Mouse (Mus musculus): Measurements from ENCODE around the gene Pfdn6.
"Not testable (repeated sequence)": the region's sequence is repeated elsewhere in the genome, so short reads cannot be mapped to it uniquely, and the experiment has no call there.

Gene Pfdn6

GRCm38 (mm10) chr17:33913905-33914304, 26.2 kb downstream of the Pfdn6 start:
- no peak for DNase-seq

GRCm38 (mm10) chr17:33913264-33913663, 26.9 kb downstream of the Pfdn6 start:
- no peak for DNase-seq

- no peak for DNase-seq
Observed at GRCm38 (mm10) chr17:33911813-33912414, 28.2 kb downstream of the Pfdn6 start.

GRCm38 (mm10) chr17:33911052-33911812, 28.9 kb downstream of the Pfdn6 start:
- no peak for DNase-seq

DNA sequence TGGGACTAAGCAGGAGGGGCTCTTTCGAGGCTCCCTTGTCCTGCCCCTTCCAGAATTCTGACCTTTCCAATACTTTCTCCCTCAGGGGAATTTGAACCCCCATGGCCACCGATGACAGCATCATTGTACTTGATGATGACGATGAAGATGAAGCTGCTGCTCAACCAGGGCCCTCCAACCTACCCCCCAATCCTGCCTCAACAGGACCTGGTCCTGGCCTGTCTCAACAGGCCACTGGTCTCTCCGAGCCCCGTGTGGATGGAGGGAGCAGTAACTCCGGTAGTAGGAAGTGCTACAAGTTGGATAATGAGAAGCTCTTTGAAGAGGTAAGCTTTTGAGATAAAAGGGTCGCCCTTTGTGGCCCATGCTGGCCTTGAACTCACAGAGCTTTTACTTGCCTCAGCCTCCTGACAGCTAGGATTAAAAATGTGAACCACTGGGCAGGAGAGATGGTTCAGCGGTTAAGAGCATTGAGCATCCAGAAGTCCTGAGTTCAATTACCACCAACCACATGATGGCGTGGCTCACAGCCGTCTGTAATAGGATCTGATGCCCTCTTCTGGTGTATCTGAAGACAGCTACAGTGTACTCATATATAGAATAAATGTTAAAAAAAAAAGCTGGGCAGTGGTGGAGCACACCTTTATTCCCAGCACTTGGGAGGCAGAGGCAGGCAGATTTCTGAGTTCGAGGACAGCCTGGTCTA, 29.6 kb downstream of the Pfdn6 start:
- peak; percentile 42 to 53 for DNase-seq

DNA sequence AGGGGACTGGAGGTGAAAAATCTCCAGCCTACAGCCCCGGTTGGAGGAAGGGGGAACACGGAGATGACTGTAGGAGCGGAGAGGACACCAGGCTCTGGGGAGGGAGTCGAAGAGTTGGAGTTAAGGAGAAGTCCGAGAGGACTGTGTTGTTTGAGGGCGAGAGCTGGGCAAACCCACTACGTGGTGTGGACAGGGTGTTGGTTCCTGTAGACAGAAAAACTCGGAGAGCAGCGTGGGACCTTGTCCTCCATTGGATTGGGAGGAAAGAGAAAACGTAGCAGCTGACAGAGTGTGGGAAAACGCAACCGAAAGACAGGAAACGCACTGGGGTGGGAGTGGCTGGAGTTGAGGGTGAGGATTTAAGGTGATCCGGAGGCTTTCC, 30.3 kb downstream of the Pfdn6 start:
- DNase-seq, result no peak

- DNase-seq, result peak; percentile 98 to 99
Observed at GRCm38 (mm10) chr17:33909077-33909868, 30.9 kb downstream of the Pfdn6 start, which contains the start of gene Daxx. Daxx (plus strand) TSS chr17:33909414.

DNA sequence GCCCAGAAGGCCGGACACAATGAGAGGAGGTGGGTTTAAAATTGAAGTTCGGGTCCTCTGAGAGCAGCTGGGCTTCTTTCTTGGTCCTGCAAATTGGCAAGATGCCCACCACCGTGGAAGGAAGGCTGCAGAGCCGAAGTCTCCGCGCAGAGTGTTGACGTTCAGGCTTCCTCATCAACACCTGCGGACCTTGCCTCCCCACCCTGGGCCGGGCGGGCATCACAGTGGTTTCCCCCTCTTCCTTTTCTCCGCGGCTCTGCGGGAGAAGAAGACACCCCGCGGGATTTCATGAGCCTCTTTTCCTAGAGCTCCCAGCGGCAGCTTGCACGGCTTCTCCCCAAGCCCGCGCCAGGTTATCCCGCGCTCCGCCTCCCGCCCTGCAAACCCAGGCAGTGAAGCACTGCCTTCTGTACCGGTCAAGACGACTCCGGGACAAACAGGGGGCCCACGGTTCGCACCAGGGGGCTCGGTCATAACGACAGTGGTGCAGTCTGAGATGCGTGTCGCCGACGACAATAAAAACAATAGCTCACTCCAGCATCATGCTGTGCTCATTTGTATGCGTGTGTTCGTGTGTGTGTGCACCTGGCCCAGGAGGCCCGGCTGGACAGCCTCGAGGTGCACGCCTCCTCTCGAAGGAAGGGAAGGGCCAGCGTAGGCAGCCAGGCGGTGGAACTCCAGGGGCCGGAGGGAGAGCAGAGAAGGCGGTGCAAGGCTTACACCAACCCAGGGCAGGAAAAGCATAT, 31.6 kb downstream of the Pfdn6 start:
- DNase-seq, result peak; percentile 45 to 52

- DNase-seq, result not testable (repeated sequence)
Observed at GRCm38 (mm10) chr17:33904835-33905234, 35.3 kb downstream of the Pfdn6 start, which contains the start of gene Platr17. Platr17 (plus strand) TSS chr17:33905135.

- not testable (repeated sequence) for DNase-seq
Observed at GRCm38 (mm10) chr17:33903911-33904651, 36.1 kb downstream of the Pfdn6 start.

DNA sequence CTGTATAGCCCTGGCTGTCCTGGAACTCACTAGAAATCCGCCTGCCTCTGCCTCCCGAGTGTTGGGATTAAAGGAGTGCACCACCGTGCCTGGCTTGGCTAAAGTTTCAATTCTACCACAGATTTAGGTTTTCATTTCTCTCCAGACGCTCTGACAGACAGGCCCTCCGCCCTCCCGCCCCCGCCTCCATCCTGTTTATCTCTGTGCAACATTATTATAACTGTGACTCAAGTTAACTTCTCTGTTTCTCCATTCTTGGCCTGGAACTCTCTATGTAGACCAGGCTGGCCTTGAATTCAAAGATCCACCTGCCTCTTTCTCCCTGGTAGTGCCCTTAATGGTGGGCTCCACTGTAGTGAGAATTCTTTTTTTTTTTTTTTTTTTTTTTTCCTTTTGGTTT, 37.7 kb downstream of the Pfdn6 start:
- DNase-seq, result no peak

DNA sequence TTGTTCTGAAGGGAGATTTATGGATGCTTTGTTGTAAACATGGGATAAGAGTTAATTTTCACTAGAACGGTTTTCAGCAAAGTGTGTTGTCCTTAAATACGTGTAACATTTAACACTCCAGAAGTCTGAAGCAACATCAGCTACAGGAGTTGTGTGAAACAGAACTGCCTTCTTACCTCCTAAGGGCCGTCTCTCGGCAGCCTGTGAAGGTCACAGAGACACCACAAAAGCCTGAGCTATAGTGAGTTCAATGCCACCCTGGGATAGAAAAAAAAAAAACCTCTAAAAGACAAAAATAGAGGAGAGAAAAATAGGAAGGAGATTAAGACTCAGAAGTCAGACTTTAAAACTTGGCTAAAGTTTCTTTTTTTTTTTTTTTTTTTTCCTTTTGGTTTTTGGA, 38.1 kb downstream of the Pfdn6 start:
- no peak for DNase-seq

GRCm38 (mm10) chr17:33901653-33902052, 38.5 kb downstream of the Pfdn6 start:
- no peak for DNase-seq

- DNase-seq, result no peak
Observed at GRCm38 (mm10) chr17:33900989-33901314, 39.2 kb downstream of the Pfdn6 start.

DNA sequence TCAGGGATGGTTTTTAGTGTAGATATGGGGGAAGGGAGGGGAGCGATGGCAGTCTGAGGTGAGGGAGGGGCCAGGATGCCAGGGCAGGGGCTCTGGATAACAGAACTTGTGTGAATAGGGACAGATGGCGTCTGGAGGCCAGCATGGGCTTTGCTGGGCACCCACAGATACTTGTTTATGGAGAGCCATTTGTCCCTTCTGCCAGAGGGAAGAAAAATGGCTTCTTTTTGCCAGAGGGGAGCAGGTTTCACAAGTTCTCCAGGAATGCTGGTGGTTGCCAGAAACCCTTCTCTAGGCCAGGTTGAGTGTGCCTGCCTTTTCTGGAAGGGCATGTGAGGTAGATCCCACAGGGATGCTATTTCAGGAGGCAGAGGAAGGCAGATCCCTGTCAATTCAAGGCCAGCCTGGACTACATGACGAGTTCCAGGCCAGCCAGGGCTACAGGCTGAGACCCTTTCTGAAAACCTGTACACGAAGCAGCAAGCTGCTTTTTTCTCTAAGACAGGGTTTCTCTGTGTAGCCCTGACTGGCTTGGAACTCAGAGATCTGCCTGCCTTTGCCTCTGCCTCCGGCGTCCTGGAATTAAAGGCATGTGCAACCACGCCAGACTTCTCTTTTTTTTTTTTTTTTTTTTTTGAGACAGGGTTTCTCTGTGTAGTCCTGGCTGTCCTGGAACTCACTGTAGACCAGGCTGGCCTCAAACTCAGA, 39.7 kb downstream of the Pfdn6 start:
- no peak for DNase-seq

DNA sequence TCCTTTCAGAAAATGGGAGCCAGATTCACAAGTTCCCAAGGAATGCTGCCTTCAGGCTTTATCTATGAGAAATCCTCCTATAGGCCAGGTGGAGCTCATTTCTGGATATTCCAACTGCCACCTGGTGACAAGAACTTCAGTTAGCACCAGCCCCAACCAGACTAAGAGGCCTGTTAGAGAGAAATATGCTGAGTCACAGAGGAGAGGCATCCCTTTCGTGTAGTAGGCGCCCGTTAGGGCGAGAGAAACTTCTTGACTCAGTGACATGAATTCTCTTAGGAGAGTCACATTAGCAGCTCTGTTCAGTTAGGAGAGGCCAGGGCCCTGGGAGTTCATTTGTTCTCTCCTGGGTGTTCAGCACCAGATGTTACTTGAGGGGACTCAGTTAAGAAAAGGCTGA, 40.5 kb downstream of the Pfdn6 start:
- DNase-seq, result no peak

DNA sequence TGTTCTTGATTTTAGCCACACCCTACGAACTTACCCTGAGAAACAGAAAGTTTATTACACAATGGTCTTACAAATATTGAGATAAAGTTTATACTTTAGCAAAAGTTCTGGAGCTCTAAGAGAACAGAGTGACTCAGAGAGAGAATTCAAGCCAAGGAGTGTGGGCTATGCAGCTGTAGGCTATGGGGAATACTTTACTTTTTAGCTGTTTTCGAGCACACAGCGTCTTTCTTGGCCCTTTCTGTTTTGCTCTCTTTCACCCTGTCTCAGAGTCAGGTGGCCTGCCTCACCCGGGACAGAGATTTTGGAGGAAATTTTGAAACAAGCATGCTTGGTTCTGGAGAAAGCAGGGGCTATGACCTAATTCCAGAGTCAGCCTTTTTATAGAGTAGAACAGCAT, 42.0 kb downstream of the Pfdn6 start:
- DNase-seq, result not testable (repeated sequence)

DNA sequence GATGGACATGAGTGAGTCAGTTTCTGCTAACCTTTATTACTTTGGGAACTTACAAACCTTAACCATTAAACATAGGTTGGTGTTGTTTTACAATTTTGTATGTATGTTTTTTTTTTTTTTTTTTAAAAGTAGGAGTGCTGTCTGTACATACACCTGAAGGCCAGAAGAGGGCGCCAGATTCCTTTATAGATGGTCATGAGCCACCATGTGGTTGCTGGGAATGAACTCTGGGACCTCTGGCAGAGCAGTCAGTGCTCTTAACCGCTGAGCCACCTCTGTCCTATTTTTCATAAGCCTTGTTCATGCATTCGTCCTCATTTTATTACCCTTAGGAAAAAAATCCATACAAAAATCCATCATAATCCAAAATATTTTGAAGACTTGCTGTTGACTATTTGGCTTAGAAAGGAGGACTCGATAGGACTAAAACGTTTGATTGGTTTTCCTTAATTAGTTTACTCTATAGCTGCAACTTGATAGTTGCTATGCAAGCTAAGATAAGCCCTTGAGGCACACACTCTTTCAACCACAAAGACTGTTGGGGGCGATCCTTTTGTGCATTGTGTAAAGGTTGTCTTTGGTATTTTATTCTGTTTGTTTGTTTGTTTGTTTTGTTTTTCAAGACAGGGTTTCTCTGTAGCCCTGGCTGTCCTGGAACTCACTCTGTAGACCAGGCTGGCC, 42.9 kb downstream of the Pfdn6 start:
- peak; percentile 65 to 66 for DNase-seq

DNA sequence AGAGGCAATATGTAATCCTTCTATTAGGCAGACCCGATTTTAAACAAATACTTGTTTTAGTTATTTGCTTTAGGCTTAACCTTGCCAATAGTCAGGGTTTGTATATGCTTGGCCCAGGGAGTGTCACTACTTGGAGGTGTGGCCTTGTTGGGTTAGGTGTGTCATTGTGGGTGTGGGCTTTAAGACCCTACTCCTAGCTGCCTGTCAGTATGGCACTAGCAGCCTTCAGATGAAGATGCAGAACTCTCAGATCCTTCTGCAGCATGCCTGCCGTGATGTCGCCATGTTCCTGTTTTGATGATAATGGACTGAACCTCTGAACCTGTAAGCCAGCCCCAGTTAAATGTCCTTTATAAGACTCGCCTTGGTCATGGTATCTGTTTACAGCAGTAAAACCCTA, 47.1 kb downstream of the Pfdn6 start:
- DNase-seq, result not testable (repeated sequence)

GRCm38 (mm10) chr17:33892429-33892828, 47.7 kb downstream of the Pfdn6 start:
- no peak for DNase-seq
